Mouse (Mus musculus) CD4-positive, CD25-positive, alpha-beta regulatory T cell, adult 2 months (primary cell): ENCODE results near the gene Fastkd1.
"Not testable (repeated sequence)": the region's sequence is repeated elsewhere in the genome, so short reads cannot be mapped to it uniquely, and the experiment has no call there.

Experiments used
- DNase-seq: peaks from one replicate; pipeline ENCODE4 v3.0.0-alpha.2; 2012; ENCODE audit warnings: low read depth, low spot score

Fastkd1 gene

GRCm38 (mm10) chr2:69669853-69670252 lies 43.5 kb downstream of the Fastkd1 start, which contains the start of gene Klhl41:
Gene Klhl41 (plus strand): TSS chr2:69670120.
- no peak for DNase-seq

DNA sequence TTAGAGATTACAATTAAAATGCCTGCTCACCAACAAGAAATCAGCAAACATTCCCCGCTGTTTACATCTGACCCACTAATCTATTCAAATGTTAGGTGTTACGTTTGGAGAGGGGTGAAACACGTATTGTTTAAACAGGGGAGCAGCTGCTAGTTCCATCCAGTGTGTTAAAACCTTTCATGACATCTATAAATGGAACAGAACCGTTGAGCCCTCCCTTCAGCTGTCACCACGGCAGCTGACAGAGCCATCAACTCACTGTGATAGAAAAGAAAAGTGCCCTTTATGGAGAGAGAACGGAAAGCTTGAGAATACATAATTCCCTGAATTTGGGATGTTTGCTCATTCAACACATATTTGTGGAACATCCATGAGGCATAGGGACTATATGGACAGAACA lies 44.9 kb downstream of the Fastkd1 start:
- no peak for DNase-seq

GRCm38 (mm10) chr2:69667656-69668055 lies 45.7 kb downstream of the Fastkd1 start:
- no peak for DNase-seq

- no peak for DNase-seq
Observed at GRCm38 (mm10) chr2:69663827-69664476, 49.4 kb downstream of the Fastkd1 start.

DNA sequence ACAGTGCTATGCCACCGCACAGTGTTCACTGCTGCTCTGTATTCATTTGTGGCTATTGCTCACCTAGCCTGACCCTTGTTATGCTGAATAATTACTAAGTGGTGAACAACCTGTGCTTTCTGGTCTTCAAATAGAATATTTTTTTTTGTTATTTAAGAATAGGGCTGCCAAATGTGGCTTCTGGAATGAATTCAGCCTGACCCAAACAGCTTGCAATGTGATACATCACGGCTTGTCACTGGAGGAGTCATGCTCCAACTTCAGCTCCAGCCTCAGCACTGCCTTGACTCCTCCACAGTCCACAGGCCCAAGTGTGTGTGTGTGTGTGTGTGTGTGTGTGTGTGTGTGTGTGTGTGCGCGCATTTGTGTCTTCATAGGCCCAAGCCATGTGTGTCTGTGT lies 54.0 kb downstream of the Fastkd1 start:
- DNase-seq, result no peak

DNA sequence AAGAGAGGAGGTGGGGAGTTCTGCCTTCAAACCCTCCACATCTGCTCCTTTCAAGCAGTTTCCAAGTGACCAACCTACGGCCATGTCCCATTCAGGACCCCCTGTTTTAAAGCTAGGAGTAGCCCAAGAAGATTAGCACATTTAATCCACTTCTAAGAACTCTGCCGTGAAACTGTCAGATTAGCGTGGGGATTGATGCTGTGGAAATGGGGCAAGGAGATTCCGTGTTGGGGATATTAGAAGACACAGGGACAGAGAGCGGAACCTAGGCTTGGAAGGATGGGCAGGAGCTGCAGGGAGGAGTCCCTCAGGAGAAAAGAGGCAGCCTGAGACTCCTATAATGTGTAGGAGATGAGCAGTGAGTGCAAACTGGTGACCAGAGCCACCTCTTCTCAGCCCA lies 63.6 kb downstream of the Fastkd1 start:
- DNase-seq, result no peak

- DNase-seq, result peak; percentile 72
Observed at GRCm38 (mm10) chr2:69646726-69647490, 66.4 kb downstream of the Fastkd1 start, which contains the start of gene Bbs5. Gene Bbs5 (plus strand): TSS chr2:69647171.

DNA sequence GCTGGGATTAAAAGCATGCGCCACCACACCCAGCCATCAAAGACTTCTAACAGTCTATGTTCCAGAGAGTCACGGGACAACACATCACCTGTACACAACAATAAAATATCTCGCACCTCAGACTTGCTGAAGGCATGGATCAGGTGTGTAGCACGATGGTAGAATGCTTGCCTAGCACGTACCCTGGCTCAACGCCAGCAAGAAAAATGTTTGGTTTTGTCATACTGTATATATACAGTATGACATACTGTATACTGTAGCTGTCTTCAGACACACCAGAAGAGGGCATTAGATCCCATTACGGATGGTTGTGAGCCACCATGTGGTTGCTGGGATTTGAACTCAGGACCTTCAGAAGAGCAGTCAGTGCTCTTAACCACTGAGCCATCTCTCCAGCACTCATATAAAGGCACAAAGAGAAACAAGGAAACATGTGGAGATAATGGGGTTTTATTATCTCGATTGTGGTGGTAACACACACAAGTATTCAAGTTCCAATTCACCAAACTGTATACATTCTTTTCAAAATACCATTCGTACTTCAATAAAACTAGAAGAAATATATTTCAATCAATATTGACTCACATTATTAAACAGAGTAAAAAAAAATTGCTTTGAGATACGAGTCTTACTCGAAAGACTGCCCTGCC lies 68.2 kb downstream of the Fastkd1 start:
- no peak for DNase-seq

- no peak for DNase-seq
Observed at GRCm38 (mm10) chr2:69640100-69640499, 73.2 kb downstream of the Fastkd1 start.

DNA sequence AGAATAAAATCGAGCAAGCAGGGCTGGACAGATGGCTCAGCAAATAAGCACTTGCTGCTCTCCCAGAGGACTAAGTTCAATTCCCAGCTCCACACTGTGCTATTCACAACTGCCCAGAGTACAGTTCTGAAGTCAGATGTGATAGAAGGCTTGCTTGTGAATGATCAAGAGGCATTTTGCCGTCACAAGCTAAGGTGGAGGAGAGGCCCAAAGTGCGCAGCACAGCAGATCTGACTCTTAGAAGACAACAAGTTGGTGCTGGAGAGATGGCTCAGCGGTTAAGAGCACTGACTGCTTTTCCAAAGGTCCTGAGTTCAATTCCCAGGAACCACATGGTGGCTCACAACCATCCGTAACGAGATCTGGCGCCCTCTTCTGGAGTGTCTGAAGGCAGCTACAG lies 75.3 kb downstream of the Fastkd1 start:
- DNase-seq, result not testable (repeated sequence)
